Mouse (Mus musculus) hindbrain, embryonic 10.5 days (tissue): ENCODE data around the gene Rai14. TPM values are rescaled to one million over a fixed set of nuclear protein-coding genes. Genes with fewer than 3 reads are reported as not detected.

Experiments
- DNase-seq: peaks from one replicate; pipeline ENCODE4 v3.0.0-alpha.2; 2017; ENCODE audit warnings: low spot score
- H3K27ac ChIP-seq: fragments of 300-500 bp; sonication (generic); 2 replicates; pipeline ENCODE4 v1.5.1; 2016; ENCODE audit warnings: mild to moderate bottlenecking, moderate library complexity
- H3K27me3 ChIP-seq: fragments of 300-500 bp; sonication (generic); 2 replicates; pipeline ENCODE4 v1.6.1; 2016; ENCODE audit warnings: mild to moderate bottlenecking; ENCODE audit not compliant: poor library complexity, insufficient read depth, severe bottlenecking
- H3K36me3 ChIP-seq: fragments of 300-500 bp; sonication (generic); 2 replicates; pipeline ENCODE4 v1.6.1; 2016; ENCODE audit warnings: mild to moderate bottlenecking, moderate library complexity
- H3K4me1 ChIP-seq: fragments of 300-500 bp; sonication (generic); replicated peaks from 2 replicates; pipeline ENCODE4 v1.6.1; 2016; ENCODE audit warnings: mild to moderate bottlenecking
- H3K4me3 ChIP-seq: fragments of 300-500 bp; sonication (generic); 2 replicates; pipeline ENCODE4 v1.5.1; 2016; ENCODE audit warnings: mild to moderate bottlenecking, moderate library complexity
- H3K9me3 ChIP-seq: fragments of 300-500 bp; sonication (generic); 2 replicates; pipeline ENCODE4 v1.6.1; 2016; ENCODE audit warnings: mild to moderate bottlenecking, moderate library complexity
- WGBS: fragments of 180-500 bp; shearing (Covaris S2); methylation state at CpG from one replicate; pipeline ENCODE4 v1.1.7; 2016; 5-methylcytosine and 5-hydroxymethylcytosine counted together
- polyA plus RNA-seq: library from polyadenylated mRNA; unstranded; fragments of >200 nt; fragmentation: Nextera tagmentation; extraction: Ambion mirVana; gene quantifications from 2 replicates; pipeline ENCODE4 v1.2.1, GENCODE M21; 2016

The Rai14 gene
- polyA plus RNA-seq, 1 experiment from 2014 or later = 72.2 TPM

DNA sequence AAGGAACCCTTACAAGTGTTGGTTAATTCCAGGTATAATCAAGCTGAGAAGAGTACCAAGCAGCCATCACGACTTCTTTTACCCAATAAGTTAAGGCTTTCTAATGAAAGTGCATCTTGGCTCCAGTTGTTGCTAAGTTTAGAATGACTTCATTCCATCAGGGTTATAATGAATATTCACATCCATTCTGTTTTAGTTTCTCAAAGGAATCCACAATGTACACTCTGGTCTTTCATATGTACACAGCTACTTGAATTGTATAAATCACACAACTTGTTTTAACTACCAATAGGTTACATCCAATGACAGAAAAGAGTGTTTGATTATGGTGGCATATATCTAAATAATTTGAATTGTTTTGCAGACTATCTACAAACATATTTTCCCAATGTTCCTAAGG lies 59.7 kb downstream of the Rai14 start:
- WGBS = 77% methylated on average over 1 of the region's 1 CpGs
- peak overlapping the region; percentile 12; the same call in 1 of the 2 replicates for H3K27ac ChIP-seq

DNA sequence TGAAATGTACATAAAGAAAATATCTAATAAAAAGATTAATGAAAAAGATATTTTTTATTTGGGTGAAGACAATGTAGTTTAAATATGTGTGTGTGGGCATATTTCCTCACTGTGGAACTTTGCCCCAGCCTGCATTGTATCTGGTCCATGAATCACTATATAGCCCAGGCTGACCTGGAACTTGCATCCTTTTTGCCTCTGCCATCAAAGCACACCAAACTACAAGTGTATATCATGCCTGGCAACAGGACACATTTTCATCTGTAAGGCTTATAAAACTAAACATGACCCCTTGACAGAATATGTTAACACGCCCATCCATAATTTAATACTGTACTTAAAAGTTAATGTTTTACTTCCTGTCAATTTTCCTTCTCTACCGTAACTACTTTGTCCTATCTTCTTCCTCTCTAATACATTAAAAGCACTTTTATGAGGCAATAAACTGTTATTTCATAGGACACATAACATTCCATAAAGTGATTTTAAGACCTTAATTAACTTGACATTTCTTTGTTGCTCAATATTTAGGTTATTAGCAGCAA lies 61.4 kb downstream of the Rai14 start:
- no peak overlapping the region for H3K27ac ChIP-seq
- DNase-seq = no peak
- peaks cover 43% of the 10 kb centered on the region for H3K4me1 ChIP-seq
- 91% methylated on average over 2 of the region's 2 CpGs for WGBS
- H3K36me3 ChIP-seq = peaks cover 13% of the 10 kb centered on the region; the same call in 1 of the 2 replicates
- no peaks in the 10 kb centered on the region for H3K27me3 ChIP-seq
- H3K4me3 ChIP-seq = no peak overlapping the region
- 0 out of 2 replicates have a peak, but pooled peaks cover 2% of the 10 kb centered on the region for H3K9me3 ChIP-seq

More for the DNA sequence above, 59.7 kb downstream of the Rai14 start:
- H3K27me3 ChIP-seq = no peaks in the 10 kb centered on the region
- no peak overlapping the region for H3K4me3 ChIP-seq
- peaks cover 28% of the 10 kb centered on the region for H3K36me3 ChIP-seq
- H3K9me3 ChIP-seq = 0 out of 2 replicates have a peak, but pooled peaks cover 2% of the 10 kb centered on the region
- DNase-seq = no peak
- peaks cover 28% of the 10 kb centered on the region for H3K4me1 ChIP-seq

DNA sequence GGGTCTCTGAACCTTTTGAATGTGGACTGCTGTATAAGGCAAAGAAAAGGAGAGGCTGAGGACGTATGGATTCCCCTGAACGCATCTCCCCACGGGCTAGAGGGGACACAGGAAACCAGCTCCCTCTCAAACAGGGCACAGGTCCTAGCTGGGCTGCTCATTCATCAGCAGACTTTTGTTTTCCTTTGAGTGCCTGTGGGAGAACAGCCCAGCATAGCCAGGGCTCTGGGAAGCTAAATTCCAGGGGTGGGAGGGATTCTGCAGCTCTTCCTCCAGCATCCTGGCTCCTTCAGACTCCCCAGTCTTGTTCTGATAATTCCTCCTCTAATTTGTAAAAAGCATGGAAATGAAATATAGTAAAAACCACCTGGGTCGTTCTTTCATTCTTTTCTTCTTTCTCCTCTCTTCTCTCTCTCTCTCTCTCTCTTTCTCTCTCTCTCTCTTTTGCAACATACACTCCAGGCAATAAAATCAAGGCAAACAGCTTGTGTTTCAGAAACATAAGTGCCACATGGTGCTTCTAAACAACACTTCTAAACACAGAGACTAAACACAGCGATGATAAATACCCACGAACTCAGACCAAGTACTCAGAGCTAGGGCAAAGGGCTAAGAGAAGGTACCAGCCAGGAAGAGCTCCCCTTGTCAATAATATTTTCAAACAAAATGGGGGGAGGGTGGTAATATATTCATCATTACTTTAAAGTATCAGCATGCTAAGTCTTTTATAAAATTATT lies 65.9 kb downstream of the Rai14 start:
- 13% methylated on average over 6 of the region's 6 CpGs for WGBS
- H3K36me3 ChIP-seq = peaks cover 12% of the 10 kb centered on the region; the same call in 1 of the 2 replicates
- H3K27me3 ChIP-seq = no peaks in the 10 kb centered on the region
- H3K27ac ChIP-seq = peak overlapping the region; percentile 77
- H3K9me3 ChIP-seq = no peaks in the 10 kb centered on the region
- no peak overlapping the region for H3K4me3 ChIP-seq
- peak; percentile 49 for DNase-seq
- H3K4me1 ChIP-seq = peaks cover 59% of the 10 kb centered on the region

DNA sequence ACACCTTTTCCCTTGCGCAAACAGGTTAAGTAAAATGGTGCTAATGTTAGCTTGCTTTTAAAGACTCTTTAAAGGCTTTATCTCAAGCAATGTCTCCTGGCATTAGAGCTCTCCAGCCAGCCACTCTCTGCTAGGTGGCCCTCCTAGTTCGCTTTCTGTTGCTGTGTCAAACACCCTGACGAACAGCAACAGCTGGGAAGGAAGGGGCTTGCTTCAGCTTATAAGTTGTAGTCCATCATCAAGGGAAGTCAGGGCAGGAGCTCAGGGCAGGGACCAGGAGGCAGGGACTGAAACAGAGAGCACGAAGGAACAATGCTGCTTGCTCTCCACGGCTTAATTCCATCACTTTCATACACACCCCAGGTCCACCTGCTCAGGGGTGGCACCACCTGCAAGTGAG lies 68.1 kb downstream of the Rai14 start:
- H3K36me3 ChIP-seq = peaks cover 12% of the 10 kb centered on the region; the same call in 1 of the 2 replicates
- WGBS = 65% methylated on average over 5 of the region's 5 CpGs
- no peaks in the 10 kb centered on the region for H3K27me3 ChIP-seq
- no peak for DNase-seq
- peak overlapping the region; percentile 31 for H3K27ac ChIP-seq
- H3K9me3 ChIP-seq = no peaks in the 10 kb centered on the region
- H3K4me1 ChIP-seq = peaks cover 80% of the 10 kb centered on the region
- no peak overlapping the region for H3K4me3 ChIP-seq

DNA sequence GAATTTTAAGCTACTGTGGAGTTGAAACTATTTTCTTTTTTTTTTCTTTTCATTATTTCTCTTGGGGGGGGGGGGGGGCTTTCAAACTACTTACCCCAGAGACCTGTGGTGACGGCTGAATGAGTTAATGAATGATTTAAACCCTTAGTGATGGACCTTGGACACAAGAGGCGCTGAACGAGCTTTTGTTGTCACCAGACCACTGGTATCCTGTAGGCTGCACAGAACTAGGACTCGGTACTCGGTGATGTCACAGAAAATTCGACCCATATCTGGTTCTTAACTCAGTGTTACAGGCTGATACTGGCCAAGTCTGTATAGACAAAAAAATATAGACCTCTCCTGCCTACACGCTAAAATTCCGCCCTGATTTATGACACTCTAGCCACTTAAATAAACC lies 69.3 kb downstream of the Rai14 start:
- Histone ChIP-seq H3K4me1 (peaks cover 79% of the 10 kb centered on the region), H3K4me3 (no peak overlapping the region), H3K9me3 (no peaks in the 10 kb centered on the region), H3K36me3 (peaks cover 12% of the 10 kb centered on the region; the same call in 1 of the 2 replicates), H3K27ac (no peak overlapping the region), H3K27me3 (no peaks in the 10 kb centered on the region)
- WGBS = 56% methylated on average over 8 of the region's 8 CpGs
- no peak for DNase-seq

DNA sequence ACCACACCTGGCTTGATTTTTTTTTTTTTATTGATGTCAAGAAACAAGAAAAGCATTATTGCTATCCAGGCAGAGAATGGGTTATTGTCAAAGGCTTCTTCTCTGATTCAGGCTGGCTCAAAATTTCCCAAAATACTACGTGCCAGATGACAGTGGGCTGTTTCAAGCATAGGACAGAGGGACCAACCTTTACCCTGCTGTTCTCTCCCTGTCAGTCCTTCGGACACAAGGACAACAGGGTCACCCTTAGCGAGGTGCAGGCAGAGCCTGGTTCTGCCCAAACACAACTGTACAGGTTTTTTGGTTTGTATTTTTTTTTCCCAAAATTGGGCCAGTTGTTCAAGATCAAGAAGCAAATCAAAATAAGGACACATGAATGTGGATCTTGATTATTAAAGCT lies 70.6 kb downstream of the Rai14 start:
- 82% methylated on average over 3 of the region's 3 CpGs for WGBS
- Histone ChIP-seq H3K27me3 (no peaks in the 10 kb centered on the region), H3K4me3 (no peak overlapping the region), H3K4me1 (peaks cover 68% of the 10 kb centered on the region), H3K9me3 (no peaks in the 10 kb centered on the region), H3K36me3 (peaks cover 18% of the 10 kb centered on the region; the same call in 1 of the 2 replicates), H3K27ac (no peak overlapping the region)
- no peak for DNase-seq

DNA sequence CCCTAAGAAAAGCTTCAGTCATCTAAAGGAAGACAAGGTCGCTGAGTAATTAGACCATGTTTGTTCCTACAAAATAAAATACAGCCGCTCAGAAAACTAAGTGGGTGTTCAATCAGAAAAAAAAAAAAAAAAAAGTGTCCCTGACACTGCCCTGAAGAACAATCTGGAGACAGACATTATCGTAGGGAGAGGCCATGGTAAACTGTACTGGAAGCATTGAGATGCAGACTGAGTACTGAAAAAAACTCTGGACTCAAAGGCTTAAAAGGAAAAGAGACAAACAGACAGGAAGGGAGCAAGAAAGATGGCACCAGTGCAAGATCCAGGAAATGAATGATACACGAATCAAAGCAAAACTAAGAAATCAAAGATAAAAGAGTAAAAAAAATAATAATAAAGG lies 71.2 kb downstream of the Rai14 start:
- no peak for DNase-seq
- no peaks in the 10 kb centered on the region for H3K9me3 ChIP-seq
- no peaks in the 10 kb centered on the region for H3K27me3 ChIP-seq
- no peak overlapping the region for H3K27ac ChIP-seq
- H3K36me3 ChIP-seq = peaks cover 20% of the 10 kb centered on the region; the same call in 1 of the 2 replicates
- WGBS = 66% methylated on average over 4 of the region's 4 CpGs
- peaks cover 66% of the 10 kb centered on the region for H3K4me1 ChIP-seq
- H3K4me3 ChIP-seq = no peak overlapping the region

DNA sequence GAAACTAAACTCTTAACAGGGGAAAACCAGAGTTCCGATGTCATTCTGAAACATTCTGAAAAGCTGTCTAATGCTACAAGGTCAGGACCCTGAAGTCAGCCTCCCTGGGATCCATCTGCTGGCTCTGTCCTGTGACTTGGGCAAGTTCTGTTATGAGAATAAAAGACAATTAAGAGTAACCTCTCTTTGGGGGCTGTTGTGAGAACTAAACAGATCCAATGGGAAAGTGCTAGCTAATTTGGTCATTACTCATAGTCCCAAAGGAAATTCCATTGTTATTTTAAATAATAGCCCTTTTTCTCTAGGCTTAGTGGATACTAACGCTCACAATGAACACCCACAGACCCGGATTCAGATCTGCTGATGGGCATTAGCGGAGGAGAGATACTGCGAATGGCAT lies 72.0 kb downstream of the Rai14 start:
- WGBS = 32% methylated on average over 5 of the region's 5 CpGs
- H3K4me1 ChIP-seq = peaks cover 58% of the 10 kb centered on the region
- no peak overlapping the region for H3K27ac ChIP-seq

DNA sequence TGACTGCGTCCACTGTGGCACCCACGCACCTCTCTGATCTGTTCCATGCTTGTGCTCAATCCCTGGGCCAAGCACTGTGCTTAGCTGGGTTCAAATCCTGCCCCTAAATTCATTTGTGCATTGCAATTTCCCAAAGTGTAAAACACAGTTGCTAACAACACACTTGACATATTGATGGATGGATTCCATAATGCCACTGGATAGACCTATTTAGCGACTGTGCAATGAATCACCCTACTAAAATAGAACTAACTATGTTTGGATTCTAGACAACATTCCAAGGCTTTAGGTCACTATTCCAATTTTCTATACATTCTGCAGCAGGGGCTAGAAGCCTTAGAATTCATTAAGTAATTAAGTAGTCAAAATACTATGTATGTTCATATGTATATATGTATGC lies 73.7 kb downstream of the Rai14 start:
- Histone ChIP-seq H3K4me1 (peaks cover 47% of the 10 kb centered on the region), H3K9me3 (no peaks in the 10 kb centered on the region), H3K27ac (0 out of 2 replicates have a peak overlapping the region, but pooled peaks have one; percentile 2), H3K4me3 (no peak overlapping the region), H3K36me3 (peaks cover 7% of the 10 kb centered on the region; the same call in 1 of the 2 replicates), H3K27me3 (no peaks in the 10 kb centered on the region)
- WGBS = 94% methylated on average over 3 of the region's 3 CpGs
- no peak for DNase-seq

More for the DNA sequence above, 72.0 kb downstream of the Rai14 start:
- H3K9me3 ChIP-seq = no peaks in the 10 kb centered on the region
- DNase-seq = no peak
- H3K36me3 ChIP-seq = peaks cover 20% of the 10 kb centered on the region; the same call in 1 of the 2 replicates
- no peaks in the 10 kb centered on the region for H3K27me3 ChIP-seq
- H3K4me3 ChIP-seq = no peak overlapping the region

DNA sequence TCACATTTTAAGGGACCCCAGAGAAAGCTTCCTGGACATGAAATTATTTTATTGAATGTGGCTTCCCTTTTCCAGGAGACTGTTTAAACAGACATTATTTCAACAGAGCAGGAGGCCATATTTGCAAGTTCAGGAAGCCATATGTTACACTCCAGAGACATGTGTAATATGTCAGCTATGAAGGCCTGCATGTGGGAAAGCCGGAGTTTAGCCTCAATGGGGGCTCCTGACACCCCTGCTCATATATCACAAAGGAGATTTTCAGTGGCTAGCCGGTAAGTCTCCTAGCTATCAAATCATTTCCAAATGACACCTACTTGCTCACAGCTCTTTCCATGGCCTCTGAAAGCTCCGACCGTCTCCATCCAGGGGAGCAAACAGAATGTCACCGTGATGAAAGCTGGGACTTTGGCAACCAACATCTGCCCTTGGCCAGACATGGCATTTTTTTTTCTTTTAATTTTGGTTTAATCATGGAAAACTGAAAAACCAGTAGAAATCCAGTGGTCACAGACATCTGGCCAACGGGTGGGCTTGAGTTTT lies 77.1 kb downstream of the Rai14 start:
- H3K4me1 ChIP-seq = peaks cover 45% of the 10 kb centered on the region
- H3K27me3 ChIP-seq = no peaks in the 10 kb centered on the region
- DNase-seq = no peak
- 79% methylated on average over 6 of the region's 6 CpGs for WGBS
- H3K36me3 ChIP-seq = peaks cover 26% of the 10 kb centered on the region
- no peak overlapping the region for H3K4me3 ChIP-seq
- H3K27ac ChIP-seq = peak overlapping the region; percentile 16
- H3K9me3 ChIP-seq = no peaks in the 10 kb centered on the region

DNA sequence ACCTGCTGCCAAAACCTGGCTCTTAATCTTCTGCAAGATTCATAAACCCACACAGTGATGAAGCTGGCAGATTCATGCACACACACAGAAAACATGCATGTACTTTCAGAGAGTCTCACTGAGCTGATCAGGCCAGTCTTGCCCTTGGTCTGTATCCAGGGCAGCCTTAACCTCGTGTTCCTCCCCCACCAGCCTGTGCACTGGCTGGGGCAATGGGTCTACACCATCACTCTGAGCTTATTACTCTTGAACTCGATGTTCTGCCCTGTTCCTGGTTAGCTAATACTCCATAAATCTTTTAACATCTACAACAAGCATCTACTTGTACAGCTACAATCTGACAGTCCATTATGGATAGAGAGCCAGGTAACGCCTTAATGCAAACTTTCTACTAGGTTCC lies 77.6 kb downstream of the Rai14 start:
- Histone ChIP-seq H3K27me3 (no peaks in the 10 kb centered on the region), H3K4me1 (peaks cover 40% of the 10 kb centered on the region), H3K4me3 (no peak overlapping the region), H3K27ac (0 out of 2 replicates have a peak overlapping the region, but pooled peaks have one; percentile 16), H3K9me3 (no peaks in the 10 kb centered on the region), H3K36me3 (peaks cover 31% of the 10 kb centered on the region)
- WGBS = 93% methylated on average over 3 of the region's 3 CpGs
- no peak for DNase-seq

DNA sequence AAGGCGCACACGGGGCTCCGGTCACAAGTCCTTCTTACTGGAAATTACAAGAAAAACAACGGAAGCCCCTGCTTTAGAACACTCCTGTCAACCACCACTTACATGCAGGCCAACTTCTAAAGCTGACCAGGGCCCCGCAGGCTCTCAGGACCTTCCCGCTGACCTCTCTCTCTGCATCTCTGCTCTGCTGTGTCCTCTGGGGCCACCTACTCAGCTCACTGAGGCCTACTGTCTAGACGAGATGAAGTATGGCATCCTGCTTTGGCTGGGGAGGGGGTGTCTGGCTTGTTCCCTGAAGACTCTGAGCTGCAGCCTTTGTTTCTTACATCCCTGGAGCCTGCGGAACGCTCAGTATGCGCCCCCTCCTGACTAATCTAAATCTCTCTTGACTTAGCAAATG lies 79.3 kb downstream of the Rai14 start:
- peak; percentile 67 for DNase-seq
- Histone ChIP-seq H3K4me3 (no peak overlapping the region), H3K27me3 (no peaks in the 10 kb centered on the region), H3K36me3 (peaks cover 47% of the 10 kb centered on the region), H3K9me3 (no peaks in the 10 kb centered on the region), H3K4me1 (peaks cover 35% of the 10 kb centered on the region), H3K27ac (peak overlapping the region; percentile 84)
- 37% methylated on average over 10 of the region's 10 CpGs for WGBS

DNA sequence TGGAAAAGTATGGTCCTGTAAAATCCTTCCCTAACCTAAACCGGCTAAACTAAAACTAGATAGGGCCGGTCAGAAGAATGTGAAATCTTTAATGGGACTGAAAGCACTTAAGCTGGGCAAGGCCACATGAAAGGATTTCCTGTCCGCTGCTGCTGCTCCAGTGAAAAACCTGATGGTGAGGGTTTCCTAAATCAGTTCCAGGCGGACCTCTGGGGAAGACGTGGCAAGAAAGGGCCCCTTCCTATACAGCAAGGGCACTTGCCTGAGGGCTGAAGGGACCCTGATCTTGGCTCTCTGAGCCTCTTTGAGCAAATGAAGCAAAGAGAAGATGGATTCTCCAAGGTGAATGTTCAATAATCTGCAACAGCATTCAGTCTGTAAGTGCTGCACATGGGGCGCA lies 80.2 kb downstream of the Rai14 start:
- peaks cover 39% of the 10 kb centered on the region for H3K4me1 ChIP-seq
- no peak overlapping the region for H3K4me3 ChIP-seq
- peaks cover 54% of the 10 kb centered on the region for H3K36me3 ChIP-seq
- H3K27me3 ChIP-seq = no peaks in the 10 kb centered on the region
- no peak for DNase-seq
- H3K9me3 ChIP-seq = no peaks in the 10 kb centered on the region
- WGBS = 55% methylated on average over 6 of the region's 6 CpGs
- H3K27ac ChIP-seq = peak overlapping the region; percentile 84
